Mouse (Mus musculus): Measurements from ENCODE around the gene Uevld. TPM values are rescaled to one million over a fixed set of nuclear protein-coding genes. Genes with fewer than 3 reads are reported as not detected.

The Uevld gene
- total RNA-seq, 1 experiment, result 6.6 TPM

DNA sequence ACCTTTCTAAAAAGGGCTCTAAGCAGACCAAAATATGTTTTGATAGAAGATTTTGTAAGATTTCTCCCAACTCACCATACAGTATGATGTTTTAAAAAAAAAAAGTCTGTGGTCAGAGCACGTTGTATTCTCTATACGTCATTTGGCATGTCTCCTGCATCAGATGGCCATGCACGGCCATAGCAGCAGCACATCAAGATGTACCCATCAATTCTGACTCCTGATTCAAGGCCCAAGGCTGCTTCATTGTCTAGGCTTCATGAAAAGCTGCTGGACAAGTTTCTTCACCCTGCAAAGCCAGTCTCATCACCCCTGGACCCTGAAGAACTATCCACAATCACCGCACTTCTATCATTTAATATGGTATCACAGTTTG lies 43.6 kb upstream of the Uevld start:
- Histone ChIP-seq H3K9me3 (ENCODE audit: control insufficient read depth, insufficient read depth, low read depth, low read length) (no peaks in the 10 kb centered on the region), H3K36me3 (ENCODE audit: control insufficient read depth, insufficient read depth, low read length, poor library complexity, severe bottlenecking) (peaks cover 17% of the 10 kb centered on the region), H3K4me3 (ENCODE audit: insufficient read depth in 1 of 2, low read depth in 1 of 2, low read length in 2 of 2, poor library complexity in 1 of 2, severe bottlenecking in 1 of 2) (no peak overlapping the region), H3K9ac (ENCODE audit: insufficient read depth, low read depth, low read length, poor library complexity, severe bottlenecking) (no peak overlapping the region), H3K27ac (ENCODE audit: insufficient read depth, low read depth, low read length, poor library complexity, severe bottlenecking) (no peak overlapping the region), H3K4me1 (ENCODE audit: control insufficient read depth in 2 of 2, insufficient read depth in 2 of 2, low read length in 2 of 2, poor library complexity in 1 of 2) (peaks cover 0 to 5% of the 10 kb centered on the region in 2 experiments; a peak in 1 of 4 replicates)
- no peak for DNase-seq (ENCODE audit: low read depth, low spot score)
- in situ Hi-C loops (cut with MboI; ENCODE audit: low sequenced_read_pairs in 2 of 2, unreplicated experiment in 2 of 2), result no loop called here
- TF ChIP-seq MAFK (IDR thresholded peaks at IDR 0.05; ENCODE audit: insufficient read depth, low read depth, low read length), result no peak
- TF ChIP-seq HCFC1 (IDR thresholded peaks at IDR 0.05; ENCODE audit: borderline replicate concordance, insufficient read depth, low read length), result no peak
- TF ChIP-seq CHD2 (IDR thresholded peaks at IDR 0.05; ENCODE audit: low read depth, low read length), result no peak
- no peak for TF ChIP-seq ZNF384 (IDR thresholded peaks at IDR 0.05; ENCODE audit: low read depth, low read length)
- TF ChIP-seq ZC3H11A (IDR thresholded peaks at IDR 0.05; ENCODE audit: borderline replicate concordance, low read depth, low read length), result no peak

DNA sequence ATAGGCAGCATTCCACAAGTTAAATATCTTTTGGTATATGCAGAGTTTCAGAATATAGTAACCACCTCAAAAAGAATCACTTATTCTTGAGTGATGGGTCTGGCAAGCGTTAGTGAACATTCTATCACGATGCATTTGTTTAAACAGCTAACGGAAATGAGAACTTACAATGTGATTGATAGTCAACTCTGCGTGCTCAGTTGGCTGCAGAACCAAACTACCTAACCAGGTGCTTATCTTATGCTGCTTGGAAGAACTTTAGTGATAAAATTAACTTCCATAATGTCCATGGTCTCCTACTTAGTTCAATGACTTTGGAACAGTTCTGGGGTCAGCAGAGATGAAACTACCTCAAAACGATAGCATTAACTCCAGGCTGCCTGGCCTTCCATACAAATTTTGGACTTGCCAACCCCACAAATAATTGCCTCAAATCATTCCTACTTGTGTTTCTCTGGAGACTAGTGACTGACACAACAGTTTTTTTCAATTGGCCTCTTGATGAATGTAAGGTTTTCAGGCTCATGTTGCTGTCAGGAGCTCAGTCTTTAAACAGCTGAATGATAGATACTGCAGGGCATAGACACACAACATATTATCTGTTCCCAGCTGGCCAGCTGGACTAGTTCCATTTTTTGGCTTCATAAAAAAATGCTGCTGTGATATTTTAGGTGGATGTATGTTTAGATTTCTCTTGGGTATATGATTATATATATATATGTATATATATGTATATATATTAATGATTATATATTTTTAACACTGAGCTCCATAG lies 43.0 kb upstream of the Uevld start:
- no peak for TF ChIP-seq CHD2 (IDR thresholded peaks at IDR 0.05; ENCODE audit: low read depth, low read length)
- no peak for TF ChIP-seq HCFC1 (IDR thresholded peaks at IDR 0.05; ENCODE audit: borderline replicate concordance, insufficient read depth, low read length)
- TF ChIP-seq MAFK (IDR thresholded peaks at IDR 0.05; ENCODE audit: insufficient read depth, low read depth, low read length), result no peak
- no peak for TF ChIP-seq ZC3H11A (IDR thresholded peaks at IDR 0.05; ENCODE audit: borderline replicate concordance, low read depth, low read length)
- TF ChIP-seq ZNF384 (IDR thresholded peaks at IDR 0.05; ENCODE audit: low read depth, low read length), result no peak
- DNase-seq (ENCODE audit: low read depth, low spot score), result no peak
- Histone ChIP-seq H3K36me3 (ENCODE audit: control insufficient read depth, insufficient read depth, low read length, poor library complexity, severe bottlenecking) (peaks cover 17% of the 10 kb centered on the region), H3K9ac (ENCODE audit: insufficient read depth, low read depth, low read length, poor library complexity, severe bottlenecking) (no peak overlapping the region), H3K4me1 (ENCODE audit: control insufficient read depth in 2 of 2, insufficient read depth in 2 of 2, low read length in 2 of 2, poor library complexity in 1 of 2) (peaks cover 0 to 5% of the 10 kb centered on the region in 2 experiments; a peak in 1 of 4 replicates), H3K4me3 (ENCODE audit: insufficient read depth in 1 of 2, low read depth in 1 of 2, low read length in 2 of 2, poor library complexity in 1 of 2, severe bottlenecking in 1 of 2) (no peak overlapping the region), H3K27ac (ENCODE audit: insufficient read depth, low read depth, low read length, poor library complexity, severe bottlenecking) (no peak overlapping the region), H3K9me3 (ENCODE audit: control insufficient read depth, insufficient read depth, low read depth, low read length) (no peaks in the 10 kb centered on the region)
- in situ Hi-C loops (cut with MboI; ENCODE audit: low sequenced_read_pairs in 2 of 2, unreplicated experiment in 2 of 2), result no loop called here

DNA sequence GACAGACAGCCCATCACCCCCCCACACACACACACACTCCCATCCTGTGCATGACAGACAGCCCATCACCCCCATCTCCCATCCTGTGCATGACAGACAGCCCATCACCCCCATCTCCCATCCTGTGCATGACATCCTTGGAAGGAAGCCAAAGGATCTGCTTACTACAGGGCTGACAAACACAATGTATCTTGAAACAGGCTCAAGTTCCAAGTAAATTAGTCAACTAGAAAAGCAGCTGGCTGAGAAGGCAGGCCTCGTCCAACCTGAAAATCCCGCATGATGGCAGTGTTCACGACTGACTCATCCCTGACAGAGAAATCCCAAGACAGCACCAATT lies 42.3 kb upstream of the Uevld start:
- peaks cover 0 to 5% of the 10 kb centered on the region in 2 experiments; a peak in 1 of 4 replicates for H3K4me1 ChIP-seq (ENCODE audit: control insufficient read depth in 2 of 2, insufficient read depth in 2 of 2, low read length in 2 of 2, poor library complexity in 1 of 2)
- TF ChIP-seq MAFK (IDR thresholded peaks at IDR 0.05; ENCODE audit: insufficient read depth, low read depth, low read length) (no peak), CHD2 (IDR thresholded peaks at IDR 0.05; ENCODE audit: low read depth, low read length) (no peak), ZC3H11A (IDR thresholded peaks at IDR 0.05; ENCODE audit: borderline replicate concordance, low read depth, low read length) (no peak), ZNF384 (IDR thresholded peaks at IDR 0.05; ENCODE audit: low read depth, low read length) (no peak), HCFC1 (IDR thresholded peaks at IDR 0.05; ENCODE audit: borderline replicate concordance, insufficient read depth, low read length) (no peak)
- H3K36me3 ChIP-seq (ENCODE audit: control insufficient read depth, insufficient read depth, low read length, poor library complexity, severe bottlenecking), result peaks cover 17% of the 10 kb centered on the region
- no peaks in the 10 kb centered on the region for H3K9me3 ChIP-seq (ENCODE audit: control insufficient read depth, insufficient read depth, low read depth, low read length)
- no peak overlapping the region for H3K27ac ChIP-seq (ENCODE audit: insufficient read depth, low read depth, low read length, poor library complexity, severe bottlenecking)
- no peak overlapping the region for H3K9ac ChIP-seq (ENCODE audit: insufficient read depth, low read depth, low read length, poor library complexity, severe bottlenecking)
- DNase-seq (ENCODE audit: low read depth, low spot score), result no peak
- in situ Hi-C loops (cut with MboI; ENCODE audit: low sequenced_read_pairs in 2 of 2, unreplicated experiment in 2 of 2), result no loop called here
- no peak overlapping the region for H3K4me3 ChIP-seq (ENCODE audit: insufficient read depth in 1 of 2, low read depth in 1 of 2, low read length in 2 of 2, poor library complexity in 1 of 2, severe bottlenecking in 1 of 2)

- H3K9ac ChIP-seq (ENCODE audit: insufficient read depth, low read depth, low read length, poor library complexity, severe bottlenecking), result no peak overlapping the region
- in situ Hi-C loops (cut with MboI; ENCODE audit: low sequenced_read_pairs in 2 of 2, unreplicated experiment in 2 of 2), result no loop called here
- H3K4me3 ChIP-seq (ENCODE audit: insufficient read depth in 1 of 2, low read depth in 1 of 2, low read length in 2 of 2, poor library complexity in 1 of 2, severe bottlenecking in 1 of 2), result no peak overlapping the region
- no peak for TF ChIP-seq HCFC1 (IDR thresholded peaks at IDR 0.05; ENCODE audit: borderline replicate concordance, insufficient read depth, low read length)
- no peak for TF ChIP-seq MAFK (IDR thresholded peaks at IDR 0.05; ENCODE audit: insufficient read depth, low read depth, low read length)
- no peak for TF ChIP-seq CHD2 (IDR thresholded peaks at IDR 0.05; ENCODE audit: low read depth, low read length)
- TF ChIP-seq ZC3H11A (IDR thresholded peaks at IDR 0.05; ENCODE audit: borderline replicate concordance, low read depth, low read length), result no peak
- no peak for TF ChIP-seq ZNF384 (IDR thresholded peaks at IDR 0.05; ENCODE audit: low read depth, low read length)
- no peaks in the 10 kb centered on the region for H3K9me3 ChIP-seq (ENCODE audit: control insufficient read depth, insufficient read depth, low read depth, low read length)
- H3K36me3 ChIP-seq (ENCODE audit: control insufficient read depth, insufficient read depth, low read length, poor library complexity, severe bottlenecking), result peaks cover 17% of the 10 kb centered on the region
- H3K27ac ChIP-seq (ENCODE audit: insufficient read depth, low read depth, low read length, poor library complexity, severe bottlenecking), result no peak overlapping the region
- H3K4me1 ChIP-seq (ENCODE audit: control insufficient read depth in 2 of 2, insufficient read depth in 2 of 2, low read length in 2 of 2, poor library complexity in 1 of 2), result peaks cover 0 to 5% of the 10 kb centered on the region in 2 experiments; a peak in 1 of 4 replicates
- no peak for DNase-seq (ENCODE audit: low read depth, low spot score)
Measured at GRCm38 (mm10) chr7:46999983-47000643, 41.8 kb upstream of the Uevld start.

Measured in ES-E14 (cell line).